Mouse (Mus musculus) CH12.LX (cell line): ENCODE measurements at regions not wholly inside any gene's neighbourhood (a gene's known extent, or its start where the extent isn't known, plus 50 kb on each side); places are given as distances from the start of the nearest gene placed in this dataset.

Experiments used
- DNase-seq: peaks from one replicate; pipeline ENCODE4 v3.0.0-alpha.2; 2013; ENCODE audit errors: extremely low read depth
- H3K27ac ChIP-seq: 2 replicates; pipeline ENCODE4 v1.5.1; 2012; ENCODE audit warnings: low read depth, mild to moderate bottlenecking, control low read depth, moderate library complexity; ENCODE audit not compliant: insufficient read depth
- H3K27me3 ChIP-seq: replicated peaks from 2 replicates; pipeline ENCODE3; 2012; ENCODE audit warnings: inconsistent platforms
- H3K36me3 ChIP-seq, 2 experiments: replicated peaks in 1 of 2; 2 replicates each; pipeline versions ENCODE3 to v1.6.1; 2012; ENCODE audit warnings: inconsistent platforms in 1 of 2, low read length in 1 of 2, mild to moderate bottlenecking in 1 of 2, mixed read lengths in 1 of 2, moderate library complexity in 1 of 2; ENCODE audit not compliant: control insufficient read depth in 1 of 2, insufficient read depth in 1 of 2
- H3K4me1 ChIP-seq, 2 experiments: 2 replicates each; pipeline ENCODE4 v1.6.1; 2012; ENCODE audit warnings: inconsistent platforms in 1 of 2, moderate library complexity in 1 of 2; ENCODE audit not compliant: insufficient read depth in 2 of 2, control insufficient read depth in 1 of 2
- H3K4me2 ChIP-seq: 2 replicates; pipeline ENCODE4 v1.6.1; 2012; ENCODE audit warnings: low read depth, mild to moderate bottlenecking, control low read depth; ENCODE audit not compliant: poor library complexity, insufficient read depth, severe bottlenecking
- H3K4me3 ChIP-seq, 3 experiments: fragments of 150-350 bp in 1 of 3; sonication (generic) in 1 of 3; replicated peaks in 1 of 3; 2 replicates each; pipeline versions ENCODE3 to v1.5.1; 2011 to 2012; ENCODE audit warnings: low read depth in 2 of 3, low read length in 2 of 3, mild to moderate bottlenecking in 2 of 3, moderate library complexity in 2 of 3, control low read depth in 1 of 3, improper control_type of control experiment in 1 of 3, inconsistent platforms in 1 of 3, mixed read lengths in 1 of 3; ENCODE audit not compliant: poor library complexity in 1 of 3
- H3K79me2 ChIP-seq: replicated peaks from 2 replicates; pipeline ENCODE4 v1.6.1; 2012; ENCODE audit warnings: mild to moderate bottlenecking, moderate library complexity; ENCODE audit not compliant: control insufficient read depth, poor library complexity, insufficient read depth, severe bottlenecking; ENCODE audit errors: extremely low read depth
- H3K9ac ChIP-seq: 2 replicates; pipeline ENCODE4 v1.6.1; 2012; ENCODE audit warnings: low read depth, mild to moderate bottlenecking, control low read depth, moderate library complexity; ENCODE audit not compliant: insufficient read depth
- H3K9me3 ChIP-seq: replicated peaks from 2 replicates; pipeline ENCODE3; 2012; ENCODE audit warnings: low read length, inconsistent platforms, mixed read lengths
- CHD1 ChIP-seq: IDR thresholded peaks from 2 replicates; pipeline ENCODE4 v1.6.1; 2012; ENCODE audit warnings: low read depth, low read length, improper control_type of control experiment, inconsistent platforms
- CTCF ChIP-seq, 2 experiments: IDR thresholded peaks in 1 of 2; conservative IDR thresholded peaks in 1 of 2; 2 replicates each; pipeline ENCODE4 v1.5.1; 2011 to 2012; ENCODE audit warnings: low read depth in 2 of 2, low read length in 2 of 2, improper control_type of control experiment in 1 of 2, inconsistent platforms in 1 of 2, mild to moderate bottlenecking in 1 of 2, moderate library complexity in 1 of 2
- E2F4 ChIP-seq: IDR thresholded peaks from 2 replicates; pipeline ENCODE4 v1.6.1; 2011; ENCODE audit warnings: low read depth, low read length, improper control_type of control experiment; ENCODE audit not compliant: insufficient replicate concordance
- ELF1 ChIP-seq: IDR thresholded peaks from 2 replicates; pipeline ENCODE4 v1.6.1; 2014; ENCODE audit warnings: low read depth, mild to moderate bottlenecking, inconsistent platforms, low read length, improper control_type of control experiment
- EP300 ChIP-seq: IDR thresholded peaks from 2 replicates; pipeline ENCODE4 v1.6.1; 2011; ENCODE audit warnings: low read length, improper control_type of control experiment
- ETS1 ChIP-seq: conservative IDR thresholded peaks from 2 replicates; pipeline ENCODE4 v1.6.1; 2012; ENCODE audit warnings: low read depth, mild to moderate bottlenecking, inconsistent platforms, low read length, improper control_type of control experiment, moderate library complexity
- IRF4 ChIP-seq: IDR thresholded peaks from 2 replicates; pipeline ENCODE4 v1.6.1; 2014; ENCODE audit warnings: low read depth, mild to moderate bottlenecking, inconsistent platforms, low read length, improper control_type of control experiment
- JUN ChIP-seq: IDR thresholded peaks from 2 replicates; pipeline ENCODE4 v1.6.1; 2011; ENCODE audit warnings: low read depth, mild to moderate bottlenecking, low read length, improper control_type of control experiment, moderate library complexity; ENCODE audit not compliant: insufficient read depth
- JUND ChIP-seq: conservative IDR thresholded peaks from 2 replicates; pipeline ENCODE4 v1.6.1; 2011; ENCODE audit warnings: low read depth, low read length, improper control_type of control experiment
- KAT2A ChIP-seq: IDR thresholded peaks from 2 replicates; pipeline ENCODE4 v1.6.1; 2012; ENCODE audit warnings: low read length, improper control_type of control experiment, inconsistent platforms; ENCODE audit not compliant: insufficient replicate concordance
- MAFK ChIP-seq: IDR thresholded peaks from 2 replicates; pipeline ENCODE4 v1.6.1; 2011; ENCODE audit warnings: low read length, improper control_type of control experiment; ENCODE audit not compliant: insufficient replicate concordance
- NELFE ChIP-seq: IDR thresholded peaks from 2 replicates; pipeline ENCODE4 v1.6.1; 2011; ENCODE audit warnings: low read depth, low read length, improper control_type of control experiment
- PAX5 ChIP-seq: IDR thresholded peaks from 2 replicates; pipeline ENCODE4 v1.6.1; 2012; ENCODE audit warnings: low read length, inconsistent platforms, mixed read lengths
- POLR2A ChIP-seq: IDR thresholded peaks from 2 replicates; pipeline ENCODE4 v1.6.1; 2011; ENCODE audit warnings: low read depth, mild to moderate bottlenecking, improper control_type of control experiment, low read length
- POLR2AphosphoS2 ChIP-seq: IDR thresholded peaks from 2 replicates; pipeline ENCODE4 v1.6.1; 2011; ENCODE audit warnings: low read depth, low read length, improper control_type of control experiment
- SIN3A ChIP-seq: IDR thresholded peaks from 2 replicates; pipeline ENCODE4 v1.6.1; 2012; ENCODE audit warnings: low read length, improper control_type of control experiment, inconsistent platforms
- TBP ChIP-seq: conservative IDR thresholded peaks from 2 replicates; pipeline ENCODE4 v1.6.1; 2011; ENCODE audit warnings: low read depth, low read length, improper control_type of control experiment
- ZC3H11A ChIP-seq: IDR thresholded peaks from 2 replicates; pipeline ENCODE4 v1.6.1; 2012; ENCODE audit warnings: low read depth, mild to moderate bottlenecking, inconsistent platforms, low read length, improper control_type of control experiment
- ZKSCAN1 ChIP-seq: IDR thresholded peaks from 2 replicates; pipeline ENCODE4 v1.6.1; 2012; ENCODE audit warnings: low read depth, inconsistent platforms, low read length, improper control_type of control experiment, borderline replicate concordance
- ZNF384 ChIP-seq: IDR thresholded peaks from 2 replicates; pipeline ENCODE4 v1.6.1; 2012; ENCODE audit warnings: low read depth, low read length, improper control_type of control experiment, inconsistent platforms
- dilution Hi-C: fragments of 300-500 bp; cut with MboI; formaldehyde crosslinking; loops from 2 replicates; pipeline ENCODE4 v1.14.3; 2020; ENCODE audit warnings: low sequenced_read_pairs; ENCODE audit not compliant: extremely low pct_unique_long_range_greater_than_20kb, extremely low pct_ligation_motif_present
- in situ Hi-C: fragments of 300-500 bp; cut with MboI; formaldehyde crosslinking; loops from 3 replicates; pipeline ENCODE4 v1.14.3; 2019; ENCODE audit warnings: low sequenced_read_pairs, low pct_ligation_motif_present, low pct_unique_long_range_greater_than_20kb, mixed read lengths

- DNase-seq = no peak
- TF ChIP-seq ZNF384 (no peak), E2F4 (no peak), CHD1 (no peak), POLR2AphosphoS2 (no peak), IRF4 (no peak), JUND (no peak), ZKSCAN1 (no peak), PAX5 (no peak), MAFK (no peak), EP300 (no peak), TBP (no peak), KAT2A (no peak), CTCF (conservative IDR thresholded peaks at IDR 0.05 in 1 of 2, IDR thresholded peaks at IDR 0.05 in 1 of 2; ENCODE audit: low read depth in 2 of 2, low read length in 2 of 2) (no peak), ZC3H11A (no peak), JUN (no peak)
- Histone ChIP-seq H3K27ac (no peak overlapping the region), H3K79me2 (no peaks in the 10 kb centered on the region), H3K4me1 (no peaks in the 10 kb centered on the region), H3K27me3 (no peaks in the 10 kb centered on the region), H3K4me2 (no peak overlapping the region), H3K36me3 (no peaks in the 10 kb centered on the region), H3K4me3 (no peak overlapping the region), H3K9me3 (peaks cover 9% of the 10 kb centered on the region), H3K9ac (no peak overlapping the region)
- in situ Hi-C loops (no loop called here), dilution Hi-C loops (no loop called here)
These were observed 183.6 kb upstream of the Tusc1 start for GRCm38 (mm10) chr4:93518925-93519324.

- H3K4me2 ChIP-seq = no peak overlapping the region
- no peaks in the 10 kb centered on the region for H3K36me3 ChIP-seq
- peak; percentile 28 for DNase-seq
- peaks cover 2% of the 10 kb centered on the region for H3K9me3 ChIP-seq
- no peaks in the 10 kb centered on the region for H3K27me3 ChIP-seq
- H3K4me3 ChIP-seq = no peak overlapping the region
- TF ChIP-seq POLR2AphosphoS2 = no peak
- no peak for TF ChIP-seq ZC3H11A
- TF ChIP-seq NELFE = no peak
- no peak for TF ChIP-seq ETS1
- TF ChIP-seq ELF1 = no peak
- TF ChIP-seq SIN3A = no peak
- no peak for TF ChIP-seq POLR2A
- TF ChIP-seq EP300 = no peak
- no peak for TF ChIP-seq ZKSCAN1
- peaks cover 0 to 2% of the 10 kb centered on the region in 2 experiments; a peak in 1 of 4 replicates for H3K4me1 ChIP-seq
- H3K9ac ChIP-seq = no peak overlapping the region
- dilution Hi-C loops (no loop called here), in situ Hi-C loops (no loop called here)
- no peaks in the 10 kb centered on the region for H3K79me2 ChIP-seq
- H3K27ac ChIP-seq = no peak overlapping the region
These were observed 175.5 kb upstream of the Tusc1 start for GRCm38 (mm10) chr4:93510771-93511170.
